Mouse (Mus musculus): ENCODE measurements around the gene Aspg.

DNA sequence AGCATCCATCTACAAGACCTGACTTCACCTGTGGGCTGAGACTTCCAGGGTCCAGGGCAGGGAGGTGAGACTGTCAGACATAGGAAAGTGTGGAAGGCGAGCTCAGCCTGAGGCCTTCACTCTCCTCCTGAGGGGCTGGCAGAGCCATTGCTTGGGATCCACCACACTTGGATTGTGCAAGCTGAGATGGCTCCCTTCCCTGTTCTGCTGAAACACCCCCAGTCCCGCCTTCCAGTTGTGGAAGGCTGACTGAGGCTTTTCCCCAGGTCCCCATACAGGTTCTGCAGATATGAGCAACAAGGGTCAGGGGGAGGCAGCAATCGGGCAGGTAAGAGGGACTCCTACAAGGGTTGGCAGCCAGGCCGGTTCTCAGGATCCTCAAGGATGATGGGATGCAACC, 22.0 kb downstream of the Aspg start:
- no peak for TF ChIP-seq CTCF (IDR thresholded peaks at IDR 0.05; ENCODE audit: low read depth)
- TF ChIP-seq EP300 (IDR thresholded peaks at IDR 0.05; ENCODE audit: low read depth) = no peak
